Mouse (Mus musculus) lung, adult 2 months (tissue): ENCODE measurements around the gene Gm20388. TPM values are rescaled to one million over a fixed set of nuclear protein-coding genes. Genes with fewer than 3 reads are reported as not detected.

Experiments used
- DNase-seq: peaks from one replicate; pipeline ENCODE4 v3.0.0; 2022
- H3K4me1 ChIP-seq: fragments of 200-500 bp; 2 replicates; pipeline ENCODE4 v1.6.1; 2011; ENCODE audit warnings: low read length; ENCODE audit not compliant: control insufficient read depth, insufficient read depth
- H3K4me3 ChIP-seq: fragments of 200-500 bp; replicated peaks from 2 replicates; pipeline ENCODE3; 2011; ENCODE audit warnings: low read depth, mild to moderate bottlenecking, control low read depth, low read length; ENCODE audit errors: extremely low read depth
- CTCF ChIP-seq: fragments of 200-500 bp; IDR thresholded peaks from 2 replicates; pipeline ENCODE4 v1.5.1; 2011; ENCODE audit warnings: mild to moderate bottlenecking, low read length, control low read depth; ENCODE audit not compliant: insufficient read depth
- POLR2A ChIP-seq: fragments of 200-500 bp; IDR thresholded peaks from 2 replicates; pipeline ENCODE4 v1.6.1; 2011; ENCODE audit warnings: low read depth, mild to moderate bottlenecking, control low read depth, low read length, borderline replicate concordance; ENCODE audit errors: extremely low read depth
- WGBS: fragments of 180-500 bp; shearing (Covaris S2); methylation state at CpG from one replicate; pipeline ENCODE4 v1.1.7; 2018; 5-methylcytosine and 5-hydroxymethylcytosine counted together
- polyA plus RNA-seq: library from polyadenylated mRNA; depleted of rRNA; stranded (reverse); fragments of >200 nt; gene quantifications from 2 replicates; pipeline ENCODE4 v1.2.3, GENCODE M21; 2012

Gm20388 gene
- polyA plus RNA-seq, 1 experiment = 67.8 TPM

- no peak for DNase-seq
- Histone ChIP-seq H3K4me1 (no peaks in the 10 kb centered on the region), H3K4me3 (no peak overlapping the region)
- 78% methylated on average over 10 of the region's 10 CpGs for WGBS
- no peak for TF ChIP-seq POLR2A
- no peak for TF ChIP-seq CTCF
Observed at GRCm38 (mm10) chr8:121018236-121018635, 1107.6 kb downstream of the Gm20388 start.

GRCm38 (mm10) chr8:121021488-121021887 is 1110.8 kb downstream of the Gm20388 start:
- H3K4me1 ChIP-seq = no peaks in the 10 kb centered on the region
- no peak for TF ChIP-seq POLR2A
- no peak for TF ChIP-seq CTCF
- 34% methylated on average over 12 of the region's 12 CpGs for WGBS
- DNase-seq = no peak
- no peak overlapping the region for H3K4me3 ChIP-seq

DNA sequence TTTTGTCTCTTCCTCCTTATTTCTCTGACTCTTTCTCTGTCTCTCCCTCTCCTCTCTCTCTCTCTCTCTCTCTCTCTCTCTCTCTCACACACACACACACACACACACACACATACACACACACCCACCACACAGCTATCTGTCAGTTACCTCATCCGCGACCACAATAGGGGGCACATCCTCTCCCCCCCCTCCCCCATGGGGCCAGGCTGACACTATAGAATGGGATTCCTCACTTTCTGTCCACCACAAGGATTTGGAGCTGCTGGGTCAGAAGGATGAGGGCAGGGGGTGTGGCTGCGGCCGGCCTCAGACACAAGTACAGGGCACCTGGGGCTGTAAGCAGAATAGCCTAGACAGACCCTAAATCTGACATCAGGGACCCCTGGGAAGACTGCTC is 1112.4 kb downstream of the Gm20388 start:
- WGBS = 90% methylated on average over 4 of the region's 4 CpGs
- DNase-seq = no peak
- H3K4me1 ChIP-seq = no peaks in the 10 kb centered on the region
- H3K4me3 ChIP-seq = no peak overlapping the region
- no peak for TF ChIP-seq POLR2A

- 39% methylated on average over 18 of the region's 18 CpGs for WGBS
- no peak for TF ChIP-seq CTCF
- TF ChIP-seq POLR2A = no peak
- DNase-seq = no peak
Observed at GRCm38 (mm10) chr8:121023736-121024135, 1113.1 kb downstream of the Gm20388 start.

DNA sequence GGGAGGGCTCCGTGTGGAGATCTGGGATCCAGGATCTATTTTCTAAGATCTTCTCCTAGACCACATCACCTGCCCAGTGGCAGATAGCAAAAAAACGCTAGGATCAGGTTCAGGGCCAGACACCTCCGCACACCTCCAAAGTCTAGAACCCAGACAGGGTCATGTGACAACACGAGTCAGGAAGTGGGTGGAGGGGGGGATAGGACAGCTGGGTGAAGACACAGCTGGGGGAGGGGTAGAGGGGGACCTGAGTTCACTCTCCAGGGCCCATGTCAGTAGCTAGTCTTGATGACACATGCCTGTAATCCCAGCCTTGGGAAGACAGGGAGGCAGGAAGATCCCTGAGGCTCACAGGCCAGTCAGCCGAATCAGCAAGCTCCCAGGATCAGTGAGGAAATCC is 1114.8 kb downstream of the Gm20388 start:
- TF ChIP-seq CTCF (no peak), POLR2A (no peak)
- Histone ChIP-seq H3K4me3 (no peak overlapping the region), H3K4me1 (no peaks in the 10 kb centered on the region)
- DNase-seq = no peak
- WGBS = 62% methylated on average over 5 of the region's 5 CpGs

More at GRCm38 (mm10) chr8:121023736-121024135, 1113.1 kb downstream of the Gm20388 start:
- Histone ChIP-seq H3K4me1 (no peaks in the 10 kb centered on the region), H3K4me3 (no peak overlapping the region)

GRCm38 (mm10) chr8:121027787-121028186 is 1117.1 kb downstream of the Gm20388 start:
- no peak for DNase-seq
- H3K4me3 ChIP-seq = no peak overlapping the region
- no peaks in the 10 kb centered on the region for H3K4me1 ChIP-seq
- WGBS = 22% methylated on average over 13 of the region's 13 CpGs
- TF ChIP-seq POLR2A (no peak), CTCF (no peak)

DNA sequence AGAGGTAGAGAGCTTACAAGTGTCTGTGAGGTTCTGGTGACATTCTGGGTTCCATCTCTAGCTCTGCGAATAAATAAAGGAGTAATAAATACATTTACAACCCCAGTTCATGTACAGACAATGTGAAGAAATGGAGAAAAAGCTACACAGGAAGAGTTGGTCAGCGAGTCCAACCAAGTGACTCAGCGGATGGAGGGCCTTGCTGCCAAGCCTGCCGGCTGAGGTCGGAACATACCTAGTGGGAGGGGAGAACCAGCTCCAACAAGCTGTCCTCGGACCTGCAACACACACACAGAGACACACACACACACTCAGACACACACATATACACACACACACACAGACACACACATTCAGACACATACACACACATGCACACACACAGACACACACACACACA is 1118.4 kb downstream of the Gm20388 start:
- no peak overlapping the region for H3K4me3 ChIP-seq
- no peak for TF ChIP-seq CTCF
- no peak for TF ChIP-seq POLR2A
- WGBS = 80% methylated on average over 6 of the region's 6 CpGs
- DNase-seq = no peak
- H3K4me1 ChIP-seq = no peaks in the 10 kb centered on the region

GRCm38 (mm10) chr8:121030496-121031040 is 1119.9 kb downstream of the Gm20388 start:
- Histone ChIP-seq H3K4me3 (no peak overlapping the region), H3K4me1 (no peaks in the 10 kb centered on the region)
- no peak for TF ChIP-seq CTCF
- TF ChIP-seq POLR2A = no peak
- WGBS = 54% methylated on average over 10 of the region's 10 CpGs
- DNase-seq = no peak

- H3K4me1 ChIP-seq = no peaks in the 10 kb centered on the region
- 84% methylated on average over 20 of the region's 20 CpGs for WGBS
- DNase-seq = no peak
- H3K4me3 ChIP-seq = no peak overlapping the region
- TF ChIP-seq POLR2A (no peak), CTCF (no peak)
Observed at GRCm38 (mm10) chr8:121033299-121034013, 1122.8 kb downstream of the Gm20388 start.

GRCm38 (mm10) chr8:121035611-121036010 is 1125.0 kb downstream of the Gm20388 start:
- H3K4me1 ChIP-seq = no peaks in the 10 kb centered on the region
- TF ChIP-seq POLR2A (no peak), CTCF (no peak)
- no peak overlapping the region for H3K4me3 ChIP-seq
- DNase-seq = no peak
- 39% methylated on average over 8 of the region's 8 CpGs for WGBS
